ENCODE assay signal across 18 mouse cellular contexts in the genomic region with DNA sequence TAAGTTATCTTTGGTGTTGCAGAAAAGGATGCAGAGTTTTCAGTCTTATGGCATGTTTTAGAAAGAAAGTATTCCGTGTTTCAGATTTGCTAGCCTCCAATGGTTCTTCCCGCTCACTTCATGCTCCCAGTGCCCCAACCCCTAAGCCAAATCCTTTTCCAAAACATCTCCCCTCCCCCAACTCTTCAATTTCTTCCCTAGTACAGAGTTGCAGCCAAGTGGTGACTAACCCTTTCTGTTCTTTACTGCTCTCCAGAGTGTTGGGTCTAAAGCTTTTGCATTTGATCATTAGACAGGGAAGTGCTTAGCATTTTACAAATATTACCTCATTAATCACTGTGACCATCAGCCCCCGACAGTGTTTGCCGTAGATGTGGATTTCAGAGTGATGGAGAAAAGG.
DNase-seq lines count a peak whose midpoint lies in the region; ATAC-seq lines count a peak whose summit lies in the region.
"Had no signal": no experiment of that assay in that cellular context is flagged by ENCODE, and none has a peak within 500 bp of the region (broad histone marks: within the 10 kb centered on the region; RNA-seq: fewer than 3 reads in every experiment).

No protein-coding gene starts in this region.

- DNase-seq in forebrain, embryonic 10.5 days (ENCODE audit: extremely low spot score, low spot score) = no peak
- peak; percentile 49 for DNase-seq in midbrain, embryonic 11.5 days (ENCODE audit: low spot score, missing footprints)
- DNase-seq in kidney, postnatal 10 days = no peak
- no peak for DNase-seq in heart, postnatal 14 days
- DNase-seq: cerebellum, adult 18-20 months; cerebellum, postnatal 14 days; kidney, adult 8-10 months; kidney, postnatal 25 days; layer of hippocampus, postnatal 36 days; lung, postnatal 10 days; thymus, postnatal 25 days had no signal

- peaks cover 40% of the 10 kb centered on the region for H3K4me1 ChIP-seq in forebrain, embryonic 15.5 days
- H3K4me1 ChIP-seq in forebrain, embryonic 10.5 days = peaks cover 22% of the 10 kb centered on the region
- no peaks in the 10 kb centered on the region for H3K4me1 ChIP-seq in midbrain, embryonic 11.5 days (ENCODE audit: control insufficient read depth, insufficient read depth, low read length)
- H3K4me1 ChIP-seq in midbrain, embryonic 16.5 days (ENCODE audit: control insufficient read depth, insufficient read depth, low read length) = peaks cover 7% of the 10 kb centered on the region; the same call in 1 of the 2 replicates
- H3K4me1 ChIP-seq in limb, embryonic 12.5 days (replicated peaks) = peaks cover 55% of the 10 kb centered on the region
- H3K4me1 ChIP-seq: heart, embryonic 15.5 days had no signal

- H3K4me2 ChIP-seq in forebrain, embryonic 15.5 days (replicated peaks) = 0 out of 2 replicates have a peak overlapping the region, but pooled peaks have one; percentile 4
- no peak overlapping the region for H3K4me2 ChIP-seq in midbrain, embryonic 11.5 days
- H3K4me2 ChIP-seq in midbrain, embryonic 16.5 days (ENCODE audit: low read length) = no peak overlapping the region
- no peak overlapping the region for H3K4me2 ChIP-seq in limb, embryonic 12.5 days
- H3K4me2 ChIP-seq: heart, embryonic 15.5 days; hindbrain, embryonic 15.5 days had no signal

- ATAC-seq in forebrain, embryonic 15.5 days (replicated peaks) = peak; percentile 69; the same call in 1 of the 2 replicates
- no peak for ATAC-seq in midbrain, embryonic 11.5 days (ENCODE audit: low FRiP score)
- no peak for ATAC-seq in midbrain, embryonic 16.5 days
- 0 out of 2 replicates have a peak, but pooled peaks have one; percentile 19 for ATAC-seq in limb, embryonic 12.5 days (ENCODE audit: insufficient number of reproducible peaks, insufficient read depth, low FRiP score, low TSS enrichment, low read depth)
- ATAC-seq: Patski had no signal

- H3K36me3 ChIP-seq in forebrain, embryonic 15.5 days = no peaks in the 10 kb centered on the region
- H3K36me3 ChIP-seq in forebrain, embryonic 10.5 days (replicated peaks) = no peaks in the 10 kb centered on the region
- no peaks in the 10 kb centered on the region for H3K36me3 ChIP-seq in midbrain, embryonic 11.5 days (ENCODE audit: control insufficient read depth, insufficient read depth, low read length)
- H3K36me3 ChIP-seq in midbrain, embryonic 16.5 days (ENCODE audit: control insufficient read depth, insufficient read depth, low read length) = no peaks in the 10 kb centered on the region
- no peaks in the 10 kb centered on the region for H3K36me3 ChIP-seq in limb, embryonic 12.5 days
- H3K36me3 ChIP-seq: heart, embryonic 15.5 days; hindbrain, embryonic 15.5 days; midbrain, embryonic 10.5 days had no signal

- intact Hi-C loops in heart, postnatal 14 days (cut with DNase I) = no loop called here

- no peak overlapping the region for H3K9ac ChIP-seq in forebrain, embryonic 15.5 days (replicated peaks)
- H3K9ac ChIP-seq in midbrain, embryonic 11.5 days (ENCODE audit: low read length) = no peak overlapping the region
- H3K9ac ChIP-seq in midbrain, embryonic 16.5 days (ENCODE audit: low read depth, low read length) = no peak overlapping the region
- H3K9ac ChIP-seq in limb, embryonic 12.5 days (replicated peaks) = no peak overlapping the region
- H3K9ac ChIP-seq: heart, embryonic 15.5 days; hindbrain, embryonic 15.5 days had no signal

- 31% methylated on average over 4 of the region's 4 CpGs for WGBS in forebrain, embryonic 15.5 days
- 73% methylated on average over 4 of the region's 4 CpGs for WGBS in forebrain, embryonic 10.5 days
- 60% methylated on average over 4 of the region's 4 CpGs for WGBS in midbrain, embryonic 11.5 days
- 50% methylated on average over 4 of the region's 4 CpGs for WGBS in midbrain, embryonic 16.5 days
- 23% methylated on average over 4 of the region's 4 CpGs for WGBS in limb, embryonic 12.5 days

- no peaks in the 10 kb centered on the region for H3K27me3 ChIP-seq in forebrain, embryonic 15.5 days
- H3K27me3 ChIP-seq in forebrain, embryonic 10.5 days (ENCODE audit: poor library complexity, severe bottlenecking) = no peaks in the 10 kb centered on the region
- H3K27me3 ChIP-seq in midbrain, embryonic 11.5 days (ENCODE audit: control insufficient read depth, insufficient read depth, low read length) = no peaks in the 10 kb centered on the region
- no peaks in the 10 kb centered on the region for H3K27me3 ChIP-seq in midbrain, embryonic 16.5 days (ENCODE audit: control insufficient read depth, insufficient read depth, low read depth, low read length)
- no peaks in the 10 kb centered on the region for H3K27me3 ChIP-seq in limb, embryonic 12.5 days
- H3K27me3 ChIP-seq: heart, embryonic 15.5 days; hindbrain, embryonic 15.5 days; Patski had no signal

- peak overlapping the region; percentile 32 for H3K27ac ChIP-seq in forebrain, embryonic 15.5 days (replicated peaks)
- H3K27ac ChIP-seq in forebrain, embryonic 10.5 days = no peak overlapping the region
- no peak overlapping the region for H3K27ac ChIP-seq in midbrain, embryonic 11.5 days (ENCODE audit: low read depth, low read length)
- no peak overlapping the region for H3K27ac ChIP-seq in midbrain, embryonic 16.5 days (ENCODE audit: low read length)
- peak overlapping the region; percentile 82 for H3K27ac ChIP-seq in limb, embryonic 12.5 days
- H3K27ac ChIP-seq: heart, embryonic 15.5 days; hindbrain, embryonic 15.5 days; midbrain, embryonic 10.5 days had no signal

- H3K9me3 ChIP-seq in forebrain, embryonic 15.5 days = no peaks in the 10 kb centered on the region
- no peaks in the 10 kb centered on the region for H3K9me3 ChIP-seq in forebrain, embryonic 10.5 days
- H3K9me3 ChIP-seq in midbrain, embryonic 11.5 days (ENCODE audit: control insufficient read depth, low read length) = no peaks in the 10 kb centered on the region
- H3K9me3 ChIP-seq in midbrain, embryonic 16.5 days (replicated peaks; ENCODE audit: control insufficient read depth, low read length, poor library complexity, severe bottlenecking) = no peaks in the 10 kb centered on the region
- H3K9me3 ChIP-seq in limb, embryonic 12.5 days = no peaks in the 10 kb centered on the region
- H3K9me3 ChIP-seq: heart, embryonic 15.5 days; hindbrain, embryonic 15.5 days; midbrain, embryonic 10.5 days had no signal

- H3K4me3 ChIP-seq in forebrain, embryonic 15.5 days = no peak overlapping the region
- H3K4me3 ChIP-seq in forebrain, embryonic 10.5 days = no peak overlapping the region
- no peak overlapping the region for H3K4me3 ChIP-seq in midbrain, embryonic 11.5 days (ENCODE audit: low read depth, low read length)
- H3K4me3 ChIP-seq in midbrain, embryonic 16.5 days (ENCODE audit: low read depth, low read length) = no peak overlapping the region
- no peak overlapping the region for H3K4me3 ChIP-seq in limb, embryonic 12.5 days (replicated peaks)
- H3K4me3 ChIP-seq: heart, embryonic 15.5 days; hindbrain, embryonic 15.5 days; midbrain, embryonic 10.5 days had no signal

Comparison
In these comparisons a context has a peak if more than half of its experiments do, and no peak if none do; other contexts are left out.
1. H3K27ac ChIP-seq: peak in forebrain, embryonic 15.5 days (single experiment) and limb, embryonic 12.5 days (single experiment); none in forebrain, embryonic 10.5 days (single experiment), midbrain, embryonic 11.5 days (single experiment) and midbrain, embryonic 16.5 days (single experiment).
2. ATAC-seq: peak in forebrain, embryonic 15.5 days (single experiment) and limb, embryonic 12.5 days (single experiment); none in midbrain, embryonic 11.5 days (single experiment) and midbrain, embryonic 16.5 days (single experiment).